Mouse (Mus musculus) liver, adult 2 months (tissue): ENCODE results near the gene Gabra3. TPM values are rescaled to one million over a fixed set of nuclear protein-coding genes. Genes with fewer than 3 reads are reported as not detected.

Experiments
- DNase-seq: peaks from one replicate; pipeline ENCODE4 v3.0.0-alpha.2; 2011; ENCODE audit warnings: low read depth, low spot score; ENCODE audit errors: extremely low read depth
- H3K27ac ChIP-seq: fragments of 200-500 bp; replicated peaks from 2 replicates; pipeline ENCODE4 v1.5.1; 2012; ENCODE audit warnings: low read depth, mild to moderate bottlenecking, control low read depth, inconsistent platforms, low read length; ENCODE audit not compliant: insufficient read depth
- H3K27me3 ChIP-seq: fragments of 200-500 bp; 2 replicates; pipeline ENCODE4 v1.6.1; 2012; ENCODE audit warnings: mild to moderate bottlenecking, moderate library complexity, low read length, inconsistent platforms; ENCODE audit not compliant: control insufficient read depth, insufficient read depth
- H3K36me3 ChIP-seq: fragments of 200-500 bp; 2 replicates; pipeline ENCODE4 v1.6.1; 2012; ENCODE audit warnings: low read length, inconsistent platforms; ENCODE audit not compliant: control insufficient read depth, insufficient read depth
- H3K4me1 ChIP-seq: fragments of 200-500 bp; 2 replicates; pipeline ENCODE4 v1.6.1; 2011; ENCODE audit warnings: low read length; ENCODE audit not compliant: control insufficient read depth, insufficient read depth
- H3K4me3 ChIP-seq: fragments of 200-500 bp; 2 replicates; pipeline ENCODE4 v1.5.1; 2011; ENCODE audit warnings: low read depth, mild to moderate bottlenecking, control low read depth, low read length, moderate library complexity; ENCODE audit not compliant: insufficient read depth
- H3K79me2 ChIP-seq: fragments of 200-500 bp; 2 replicates; pipeline ENCODE4 v1.6.1; 2012; ENCODE audit warnings: inconsistent platforms, mild to moderate bottlenecking, low read length, moderate library complexity; ENCODE audit not compliant: control insufficient read depth, insufficient read depth
- H3K9ac ChIP-seq: fragments of 200-500 bp; 2 replicates; pipeline ENCODE4 v1.6.1; 2012; ENCODE audit warnings: low read depth, mild to moderate bottlenecking, control low read depth, inconsistent platforms, low read length
- CTCF ChIP-seq: fragments of 200-500 bp; IDR thresholded peaks from 2 replicates; pipeline ENCODE4 v1.5.1; 2011; ENCODE audit warnings: low read depth, low read length, control low read depth
- POLR2A ChIP-seq: fragments of 200-500 bp; IDR thresholded peaks from 2 replicates; pipeline ENCODE4 v1.6.1; 2011; ENCODE audit warnings: low read length, control low read depth; ENCODE audit not compliant: insufficient read depth; ENCODE audit errors: extremely low read depth
- WGBS: fragments of 180-500 bp; shearing (Covaris S2); methylation state at CpG from one replicate; pipeline ENCODE4 v1.1.7; 2018; 5-methylcytosine and 5-hydroxymethylcytosine counted together
- polyA plus RNA-seq: library from polyadenylated mRNA; depleted of rRNA; stranded (reverse); fragments of >200 nt; gene quantifications from 2 replicates; pipeline ENCODE4 v1.2.3, GENCODE M21; 2012; rRNA removed
- total RNA-seq: library from RNA; depleted of rRNA; stranded (reverse); fragments of >200 nt; gene quantifications from 2 replicates; pipeline ENCODE4 v1.2.3, GENCODE M21; 2014; rRNA removed

Gene Gabra3
- total and polyA plus RNA-seq, 2 experiments, result 0.54 to 1.1 TPM

DNA sequence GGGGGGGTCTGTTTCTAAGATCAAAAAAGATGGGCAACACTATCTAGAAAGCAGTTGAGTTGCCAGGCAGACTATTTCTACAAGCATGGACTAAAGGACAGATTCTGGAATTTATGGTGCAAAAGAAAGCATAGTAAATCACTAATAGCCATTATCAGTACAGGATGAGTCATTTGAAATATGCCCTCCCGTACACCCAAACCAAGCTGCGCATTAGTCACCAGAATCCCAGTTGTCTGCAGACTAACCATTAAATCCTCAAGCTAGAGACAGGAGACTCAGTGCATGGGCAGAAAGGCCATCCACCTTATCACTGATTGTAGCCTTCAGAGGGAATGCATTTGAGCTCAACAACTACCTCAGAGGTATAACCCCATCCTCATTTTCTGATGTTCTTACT lies 166.8 kb downstream of the Gabra3 start:
- Histone ChIP-seq H3K4me1 (no peaks in the 10 kb centered on the region), H3K27me3 (no peaks in the 10 kb centered on the region), H3K36me3 (no peaks in the 10 kb centered on the region), H3K4me3 (no peak overlapping the region), H3K27ac (no peak overlapping the region), H3K9ac (no peak overlapping the region), H3K79me2 (no peaks in the 10 kb centered on the region)
- TF ChIP-seq CTCF, result no peak
- no peak for TF ChIP-seq POLR2A
- WGBS, result 94% methylated on average over 2 of the region's 2 CpGs
- DNase-seq, result no peak

DNA sequence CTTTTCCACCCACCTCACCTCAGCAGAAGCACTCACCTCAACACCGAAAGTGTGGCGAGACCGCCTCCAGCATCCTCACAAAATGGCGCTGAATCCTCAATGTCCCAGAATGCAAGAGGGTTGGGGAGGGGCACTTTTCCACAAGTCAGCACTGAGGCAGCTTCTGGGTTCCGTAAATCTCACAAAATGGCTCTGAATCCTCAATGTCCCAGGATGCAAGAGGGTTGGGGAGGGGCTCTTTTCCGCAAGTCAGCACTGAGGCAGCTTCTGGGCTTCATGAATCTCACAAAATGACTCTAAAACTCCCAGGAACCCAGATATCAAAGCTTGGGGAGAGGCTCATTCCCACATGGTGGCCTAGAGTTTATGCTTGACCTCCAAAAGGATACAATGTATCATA lies 269.9 kb downstream of the Gabra3 start, which contains the start of gene Magea10:
Gene Magea10, minus strand, starts transcription at position 101 of the 400 bp plus-strand sequence.
- Histone ChIP-seq H3K27ac (no peak within 1 kb of the TSS), H3K79me2 (no peaks in the 10 kb centered on the region), H3K36me3 (no peaks in the 10 kb centered on the region), H3K27me3 (no peaks in the 10 kb centered on the region), H3K4me1 (no peaks in the 10 kb centered on the region), H3K4me3 (no peak within 1 kb of the TSS), H3K9ac (no peak within 1 kb of the TSS)
- no peak for TF ChIP-seq POLR2A
- TF ChIP-seq CTCF, result no peak
- DNase-seq, result no peak
- WGBS, result 96% methylated on average over 6 of the region's 6 CpGs

Other genes with a start within 250 kb of the Gabra3 start
- gene Gabrq, start 168.3 kb upstream of the Gabra3 start, total RNA-seq, result 0.09 and 0.20 TPM in 2 replicates
- 0.02 TPM in 1 of 2 replicates, not detected in the other for gene Gabrq, start 168.3 kb upstream of the Gabra3 start, polyA plus RNA-seq